Mouse (Mus musculus) lung, postnatal 0 days (tissue): ENCODE data around the gene Vmn1r51.

Experiments
- CTCF ChIP-seq: IDR thresholded peaks from 2 replicates; pipeline ENCODE4 v1.5.1; 2016; ENCODE audit warnings: antibody characterized with exemption, mild to moderate bottlenecking
- EP300 ChIP-seq: IDR thresholded peaks from 2 replicates; pipeline ENCODE4 v1.6.1; 2016; ENCODE audit warnings: antibody characterized with exemption, mild to moderate bottlenecking, control low read depth

DNA sequence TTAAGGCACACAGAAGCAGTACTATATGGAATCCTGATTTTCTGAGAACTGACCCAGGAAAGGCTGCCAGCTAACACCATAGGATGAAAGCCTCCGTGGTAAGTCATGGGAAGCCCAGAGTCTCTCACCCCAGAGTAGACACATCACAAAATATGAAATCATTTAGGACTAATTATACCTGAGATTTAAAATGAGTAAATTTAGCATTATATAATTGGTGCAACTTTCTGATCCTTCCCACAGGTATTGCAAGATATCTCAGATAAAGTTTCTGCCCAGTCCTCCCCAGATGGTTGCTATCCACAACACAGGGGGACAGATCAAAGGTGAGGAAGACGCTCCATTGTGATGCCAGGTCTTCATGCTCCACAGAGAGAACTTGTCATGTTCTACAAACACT lies 21.3 kb upstream of the Vmn1r51 start, which contains the start of gene Vmn1r50:
- TF ChIP-seq CTCF = no peak
- TF ChIP-seq EP300 = no peak
